Mouse (Mus musculus) yolk sac, embryonic 10.5 days (tissue): ENCODE measurements around the gene Myh7.
"Not testable (repeated sequence)": the region's sequence is repeated elsewhere in the genome, so short reads cannot be mapped to it uniquely, and the experiment has no call there.

Experiments used
- DNase-seq: peaks from one replicate; pipeline ENCODE4 v3.0.0-alpha.2; 2017; ENCODE audit warnings: low spot score

The Myh7 gene

DNA sequence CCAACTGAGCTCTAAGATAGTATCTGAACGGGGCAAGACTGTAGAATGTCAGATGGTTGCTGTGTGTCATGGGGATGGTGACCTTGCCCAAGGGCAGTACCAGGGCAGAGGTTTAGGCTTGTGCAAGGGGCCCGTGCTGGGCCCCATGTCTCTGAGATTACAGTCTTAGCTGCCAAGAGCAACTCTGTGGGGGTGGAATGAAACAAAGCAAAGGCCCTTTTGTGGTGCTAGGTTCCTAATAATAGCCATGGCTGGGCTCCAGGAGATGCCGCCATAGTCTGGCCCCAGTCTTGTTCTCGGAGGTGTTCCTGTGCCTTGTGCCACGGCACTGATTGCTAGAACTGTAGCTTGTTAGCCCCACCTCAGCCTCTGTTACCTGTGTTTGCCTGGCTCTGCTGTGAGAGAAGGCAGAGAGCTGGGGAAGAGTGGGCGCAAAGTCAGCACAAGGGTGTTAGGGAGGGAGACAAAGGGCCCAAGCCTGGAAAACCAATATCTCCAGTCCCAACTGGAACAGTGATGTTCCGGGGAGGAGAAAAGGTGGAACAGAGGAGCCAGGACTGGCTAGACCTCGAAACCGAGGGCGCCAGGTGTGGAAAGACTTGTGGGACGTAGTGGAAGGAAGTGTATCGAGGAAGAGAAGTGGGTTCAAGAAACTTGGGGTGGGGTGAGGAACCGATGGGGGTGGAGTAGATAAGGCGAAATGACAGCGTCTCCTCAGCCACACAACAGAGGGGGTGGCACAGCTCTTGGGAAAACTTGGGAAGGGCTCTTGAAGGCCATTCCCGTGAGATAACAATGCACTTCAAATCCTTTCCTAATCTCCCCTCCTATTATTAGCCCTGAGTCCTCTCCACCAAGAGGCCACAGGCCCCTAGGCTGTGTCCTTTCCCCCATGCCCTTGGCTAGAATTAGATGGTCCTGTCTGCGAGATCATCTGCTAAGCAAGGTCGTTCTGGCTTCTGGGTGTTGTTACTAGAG is 9.7 kb upstream of the Myh7 start:
- no peak for DNase-seq

DNA sequence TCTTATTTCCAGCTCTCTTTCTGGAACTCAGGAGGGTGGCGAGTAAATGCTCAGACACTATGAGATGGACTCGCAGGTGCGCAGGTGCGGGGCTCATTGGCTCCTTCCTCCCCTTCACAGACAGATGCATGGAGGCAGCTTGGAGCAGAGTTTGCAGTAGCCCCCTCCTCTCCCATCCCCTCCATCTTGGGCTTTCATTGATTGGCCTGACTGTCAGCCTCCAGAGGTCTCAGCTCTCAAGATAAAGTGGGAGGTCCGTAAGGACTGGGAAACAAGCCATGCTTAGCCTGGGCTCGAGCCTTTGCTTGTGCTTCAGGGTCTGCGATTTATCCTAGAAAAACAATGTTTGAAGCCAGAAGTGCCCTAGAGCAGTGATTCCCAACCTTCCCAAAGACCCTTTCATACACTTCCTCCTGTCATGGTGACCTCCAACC is 8.3 kb upstream of the Myh7 start:
- no peak for DNase-seq

DNA sequence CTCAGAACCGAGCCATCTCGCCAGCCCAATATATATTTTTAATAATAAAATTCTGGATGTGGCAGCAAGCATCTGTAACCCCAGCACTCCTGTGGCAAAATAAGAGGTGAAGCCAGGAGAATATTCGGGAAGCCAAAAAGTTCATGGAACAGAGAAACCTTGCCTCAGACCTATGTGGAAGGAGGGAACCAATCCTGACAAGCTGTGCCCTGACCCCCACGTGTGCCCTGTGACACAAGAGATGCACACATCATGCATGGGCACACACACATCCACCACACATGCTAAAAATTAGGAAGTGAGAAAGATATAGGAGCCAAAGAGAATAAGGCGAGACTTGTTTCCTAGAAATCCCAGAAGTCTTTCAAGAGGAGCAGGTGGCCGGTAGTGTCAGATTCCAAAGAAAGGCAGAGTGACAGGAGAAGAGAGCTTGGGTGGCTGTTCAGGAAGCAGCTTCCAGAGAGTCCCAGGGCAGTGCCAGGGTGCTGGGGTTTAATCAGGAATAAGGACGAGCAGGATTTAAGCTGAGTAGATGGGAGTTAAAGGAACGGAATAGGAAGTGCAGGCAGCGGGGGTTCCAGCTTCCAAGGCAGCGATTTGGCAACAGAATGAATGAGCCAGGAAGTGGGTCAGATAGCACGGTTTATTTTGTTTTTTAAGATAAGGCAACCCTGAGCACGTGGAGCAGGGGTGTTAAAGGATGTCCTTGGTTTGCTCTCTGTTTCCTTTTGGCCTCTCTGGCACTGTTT is 7.7 kb upstream of the Myh7 start:
- DNase-seq: no peak

DNA sequence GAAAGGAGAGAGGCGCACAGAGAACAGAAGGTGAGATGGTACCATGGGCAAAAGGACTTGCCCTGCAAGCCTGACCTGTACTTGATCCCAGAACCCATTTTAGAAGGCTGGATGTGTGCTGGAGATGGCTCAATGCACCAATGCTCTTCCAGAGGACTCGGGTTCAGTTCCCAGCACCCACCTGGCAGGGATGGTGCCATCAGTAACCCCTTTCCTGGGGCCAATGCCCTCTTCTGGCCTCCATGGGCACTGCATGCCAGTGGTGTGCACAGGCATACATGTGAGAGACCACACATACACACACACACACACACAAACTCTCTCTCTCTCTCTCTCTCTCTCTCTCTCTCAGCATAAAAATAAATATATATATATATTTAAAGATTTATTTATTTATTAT is 7.0 kb upstream of the Myh7 start:
- DNase-seq: no peak

DNA sequence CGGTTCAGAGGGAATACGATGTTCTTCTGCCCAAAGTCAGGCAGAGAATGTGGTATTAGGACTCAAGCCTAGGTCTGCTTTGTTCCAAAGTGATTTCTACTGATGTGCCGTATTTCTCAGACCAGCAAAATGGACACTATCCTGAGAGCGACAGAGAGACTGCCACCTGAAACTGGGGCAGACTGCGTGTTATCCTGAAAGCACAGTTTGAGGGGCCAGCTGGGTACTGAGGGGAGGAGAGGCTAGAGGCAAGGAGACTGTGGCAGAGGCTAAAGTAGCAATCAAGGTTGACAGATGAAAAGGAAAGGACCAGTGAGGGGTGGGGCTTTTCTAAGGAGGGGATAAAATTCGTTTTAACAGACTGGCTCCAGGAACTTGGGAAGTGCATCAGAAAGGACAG is 6.4 kb upstream of the Myh7 start:
- DNase-seq: no peak

DNA sequence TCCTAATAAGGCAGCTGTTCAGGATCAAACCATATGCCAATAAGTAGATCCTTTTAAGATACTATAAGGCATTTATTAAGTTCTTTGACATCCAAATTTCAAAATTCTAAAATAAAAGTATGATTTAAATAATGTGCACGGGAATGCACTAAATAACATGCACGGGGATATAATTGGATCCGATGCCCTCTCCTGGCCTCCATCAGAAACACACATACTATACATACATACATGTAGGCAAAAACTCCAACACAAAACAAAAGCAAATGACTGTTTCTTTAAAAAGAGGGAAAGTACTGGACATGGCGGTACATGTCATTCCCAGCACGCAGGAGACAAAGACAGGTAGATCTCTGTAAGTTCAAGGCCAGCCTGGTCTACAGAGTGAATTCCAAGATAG is 5.4 kb upstream of the Myh7 start:
- DNase-seq: not testable (repeated sequence)

DNA sequence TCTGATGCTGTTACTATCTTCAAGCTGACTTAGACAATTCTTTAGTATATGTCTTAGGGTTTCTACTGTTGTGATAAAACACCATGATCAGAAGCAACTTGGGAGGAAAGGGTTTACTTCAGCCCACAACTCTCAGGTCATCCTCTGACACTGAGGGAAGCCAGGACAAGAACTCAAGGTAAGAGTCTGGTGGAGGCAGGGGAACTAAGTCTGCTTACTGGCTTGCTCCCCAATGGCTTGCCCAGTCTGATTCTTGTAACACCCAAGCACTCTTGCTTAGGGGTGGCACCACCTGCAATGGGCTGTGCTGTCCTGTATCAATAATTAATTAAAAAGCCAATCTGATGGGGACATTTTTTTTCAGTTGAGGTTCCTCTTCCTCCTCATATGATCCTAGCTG is 4.3 kb upstream of the Myh7 start:
- no peak for DNase-seq

DNA sequence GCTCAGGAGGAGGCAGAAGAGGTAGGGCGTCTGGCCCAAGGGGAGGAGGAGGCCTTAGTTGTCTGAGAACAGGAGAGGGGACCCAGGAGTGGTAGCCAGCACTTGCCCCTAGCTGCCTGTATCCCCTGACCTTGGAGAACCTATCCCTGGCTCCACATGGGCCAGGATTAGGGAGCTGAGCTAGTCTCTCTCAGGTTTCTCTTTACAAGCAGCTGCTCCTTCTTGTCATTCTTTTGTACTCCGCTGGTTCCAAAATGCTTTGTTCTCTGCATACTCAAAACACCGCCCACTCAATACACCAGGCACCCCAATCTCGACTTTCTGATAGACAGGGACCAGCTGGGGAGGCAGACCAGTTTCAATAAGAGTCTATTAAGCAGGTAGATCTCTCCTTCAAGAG is 2.9 kb upstream of the Myh7 start:
- DNase-seq: no peak

DNA sequence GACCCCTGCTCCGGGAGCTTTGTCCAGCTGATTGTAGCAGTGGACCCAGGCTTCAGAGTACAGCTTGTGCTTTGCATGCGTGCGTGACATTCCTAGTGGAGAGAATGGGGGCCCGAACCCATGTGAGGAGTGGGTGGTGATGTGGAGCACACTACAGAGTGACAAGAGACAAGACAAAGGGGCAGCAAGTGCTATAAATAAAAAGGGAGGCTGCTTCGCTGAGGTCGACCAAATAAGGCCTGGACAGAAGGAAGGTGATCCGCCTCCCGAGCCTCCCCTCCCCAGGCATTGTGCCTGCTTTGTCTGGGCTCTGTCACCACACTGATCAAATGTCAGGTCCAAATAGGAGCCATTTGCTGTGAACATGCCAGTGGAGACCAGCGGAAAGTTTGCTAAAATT is 2.4 kb upstream of the Myh7 start:
- DNase-seq: no peak

DNA sequence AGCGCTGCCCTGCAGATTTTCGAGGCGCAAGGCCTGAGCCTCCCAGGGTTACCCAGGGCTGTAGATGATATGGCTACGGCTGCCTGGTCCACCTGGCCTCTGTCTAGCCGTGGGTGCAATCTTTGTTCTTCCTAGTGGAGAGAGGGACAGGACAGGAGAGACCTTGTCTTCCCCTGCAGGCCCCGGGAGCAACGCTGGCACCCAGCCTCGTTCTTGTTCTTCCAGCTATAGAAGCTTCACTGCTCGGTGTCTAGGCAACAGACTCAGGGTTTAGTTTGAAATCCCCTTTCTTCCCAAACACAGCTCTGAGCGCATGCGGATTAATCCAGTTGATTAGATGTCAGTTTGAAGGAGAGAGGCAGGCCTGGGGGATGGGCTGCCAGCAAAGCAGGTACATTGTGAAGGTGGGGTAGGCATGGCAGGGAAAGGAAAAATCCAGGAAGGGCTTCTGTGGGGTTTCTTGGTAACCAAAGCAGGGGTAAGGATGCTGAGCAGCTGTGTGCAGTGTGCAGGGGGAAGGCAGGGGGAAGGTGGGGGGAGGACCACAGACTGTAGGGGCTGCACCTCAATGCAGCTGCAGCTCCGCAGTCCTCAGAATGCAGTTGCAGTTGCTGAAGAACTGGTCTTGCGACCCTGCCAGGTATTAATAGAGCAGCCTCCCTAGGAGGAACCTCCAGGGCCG is 1.2 kb upstream of the Myh7 start:
- DNase-seq: no peak

DNA sequence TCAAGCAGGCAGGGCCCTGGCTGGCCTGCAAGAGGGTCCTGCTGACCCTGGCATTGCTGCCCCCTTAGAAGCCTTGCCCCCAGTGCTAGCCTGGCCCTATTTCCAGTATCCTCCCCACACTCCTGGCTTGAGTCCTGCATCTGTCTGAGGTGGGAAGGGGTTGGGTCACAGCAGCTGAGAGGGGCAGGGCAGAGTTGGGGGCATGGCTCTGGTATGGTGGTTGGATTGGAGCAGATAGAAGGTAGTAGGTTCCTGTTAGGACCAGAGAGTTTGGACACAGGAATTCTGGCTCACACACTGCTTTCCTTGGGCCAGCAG is 402 bp upstream of the Myh7 start:
- DNase-seq: no peak

DNA sequence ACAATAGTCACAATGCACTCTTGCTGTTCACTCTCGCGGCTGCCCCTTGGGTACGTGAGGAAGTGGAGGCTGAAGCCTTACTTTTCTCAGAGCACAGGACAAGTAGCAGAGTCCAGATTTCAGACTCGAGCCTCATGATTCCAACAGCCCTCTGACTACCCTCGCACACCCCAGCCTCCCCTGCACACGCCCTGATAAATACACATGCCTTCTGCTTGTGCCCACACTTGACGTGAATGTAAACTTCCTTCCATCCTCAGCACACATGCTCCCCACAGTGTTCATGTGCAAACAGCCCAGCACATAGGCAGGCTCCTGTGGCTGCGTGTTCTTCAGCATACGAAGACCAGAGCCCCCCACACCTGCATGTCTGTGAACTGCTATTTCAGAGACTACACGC is 790 bp downstream of the Myh7 start:
- no peak for DNase-seq

DNA sequence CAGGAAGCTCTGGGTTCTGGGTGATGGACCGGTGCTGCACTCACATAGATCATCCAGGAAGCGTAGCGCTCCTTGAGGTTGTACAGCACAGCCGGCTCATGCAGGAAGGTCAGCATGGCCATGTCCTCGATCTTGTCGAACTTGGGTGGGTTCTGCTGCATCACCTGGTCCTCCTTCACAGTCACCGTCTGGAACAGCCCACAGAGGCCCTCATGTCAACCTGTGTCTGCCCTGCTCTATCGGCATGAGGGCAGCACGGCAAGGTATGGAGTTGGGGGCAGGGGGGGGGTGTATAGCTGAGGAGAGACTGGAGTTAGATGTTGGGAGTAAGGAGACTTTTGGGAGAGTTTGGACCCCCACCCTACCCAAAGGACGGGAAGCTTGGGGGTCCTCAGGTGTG is 2.2 kb downstream of the Myh7 start:
- no peak for DNase-seq

DNA sequence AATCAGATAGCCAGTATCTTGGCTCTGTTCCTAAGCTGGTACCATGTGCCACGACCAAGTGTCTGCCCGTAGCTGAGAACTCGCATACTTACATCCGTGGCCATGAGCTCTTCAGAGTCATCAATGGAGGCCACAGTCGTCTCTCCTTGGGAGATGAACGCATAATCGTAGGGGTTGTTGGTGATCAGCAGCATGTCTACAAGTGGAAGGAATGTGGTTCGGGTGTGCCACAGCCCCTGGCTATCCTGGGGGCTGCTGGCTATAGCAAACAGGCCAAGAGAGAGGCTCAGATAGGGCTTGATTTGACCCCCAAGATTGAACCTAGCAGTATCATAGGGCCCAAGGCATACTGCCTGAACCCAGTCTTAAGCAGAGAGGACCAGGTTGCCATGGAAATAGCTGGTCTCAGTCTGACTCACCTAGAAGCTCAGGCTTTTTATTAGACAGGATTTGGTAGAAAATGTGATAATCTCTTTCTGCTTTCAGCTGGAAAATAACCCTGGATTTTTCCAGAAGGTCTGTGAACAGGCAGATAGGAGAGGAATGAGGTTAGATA is 4.5 kb downstream of the Myh7 start:
- DNase-seq: no peak

DNA sequence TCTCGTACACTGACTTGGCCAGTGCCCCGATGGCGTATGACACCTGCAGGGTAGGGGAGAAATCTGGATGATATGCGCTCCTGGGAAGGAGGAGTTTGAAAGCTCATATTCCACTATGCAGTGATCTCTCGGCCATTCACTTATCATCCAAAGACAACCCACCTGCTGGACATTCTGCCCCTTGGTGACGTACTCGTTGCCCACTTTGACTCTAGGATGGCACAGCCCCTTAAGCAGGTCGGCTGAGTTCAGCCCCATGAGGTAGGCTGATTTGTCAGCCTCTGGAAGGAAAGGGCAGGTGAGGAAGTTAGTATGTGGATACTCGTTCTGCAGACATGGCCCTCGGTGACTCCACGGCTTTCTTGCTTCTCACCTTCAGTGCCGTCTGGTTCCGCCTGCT is 5.5 kb downstream of the Myh7 start:
- DNase-seq: no peak

DNA sequence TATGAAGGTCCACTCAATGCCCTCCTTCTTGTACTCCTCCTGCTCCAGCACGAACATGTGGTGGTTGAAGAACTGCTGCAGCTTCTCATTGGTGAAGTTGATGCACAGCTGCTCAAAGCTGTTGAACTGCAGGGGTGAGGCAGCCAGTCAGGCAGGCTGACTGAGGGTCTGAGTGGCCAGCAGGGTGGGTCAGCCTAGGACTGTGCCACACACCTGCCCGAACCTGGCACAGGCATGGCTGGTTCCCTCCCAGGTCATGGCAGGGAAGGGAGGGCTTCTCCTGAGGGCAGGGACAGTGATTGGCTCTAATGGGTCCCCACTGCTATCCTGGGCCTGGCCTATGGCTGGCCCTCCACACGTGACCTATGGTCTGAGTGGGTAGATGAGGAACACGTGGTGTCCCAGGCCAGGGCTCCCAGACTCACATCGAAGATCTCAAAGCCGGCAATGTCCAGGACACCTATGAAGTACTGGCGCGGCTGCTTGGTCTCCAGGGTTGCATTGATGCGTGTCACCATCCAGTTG is 6.0 kb downstream of the Myh7 start:
- DNase-seq: not testable (repeated sequence)

DNA sequence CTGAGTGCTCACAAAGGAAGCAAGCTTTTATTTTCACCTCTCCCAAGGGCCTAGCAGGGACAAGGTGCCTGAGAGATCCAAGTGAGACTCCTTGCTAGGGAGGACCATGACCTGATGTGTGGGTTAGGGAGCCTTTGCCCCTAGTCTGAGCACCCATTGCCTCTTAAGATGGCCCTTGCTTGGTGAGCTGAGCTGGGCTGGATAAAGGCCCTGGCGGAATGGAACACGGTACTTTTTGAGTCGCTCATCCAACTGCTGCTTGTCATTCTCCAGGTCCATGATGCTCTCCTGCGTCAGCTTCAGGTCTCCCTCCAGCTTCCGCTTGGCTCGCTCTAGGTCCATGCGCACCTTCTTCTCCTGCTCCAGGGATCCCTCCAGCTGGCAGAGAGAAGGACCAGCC is 12.5 kb downstream of the Myh7 start:
- DNase-seq: no peak

DNA sequence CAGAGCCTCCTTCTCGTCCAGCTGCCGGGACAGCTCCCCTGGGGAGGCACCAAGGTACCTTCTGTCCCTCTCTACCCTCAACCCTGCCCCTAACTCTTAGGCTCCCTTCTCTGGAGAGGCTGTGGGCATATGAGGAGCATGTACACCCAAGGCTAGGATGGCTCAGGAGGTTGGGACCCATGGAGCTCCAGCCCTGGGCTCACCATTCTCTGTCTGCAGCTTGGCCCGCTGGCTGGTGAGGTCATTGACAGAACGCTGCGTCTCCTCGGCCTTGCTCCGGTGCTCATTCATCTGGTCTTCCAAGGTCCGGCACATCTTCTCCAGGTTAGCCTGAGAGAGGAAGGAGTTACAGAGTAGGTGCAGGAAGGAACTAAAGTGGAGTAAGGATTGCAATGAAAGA is 15.8 kb downstream of the Myh7 start:
- no peak for DNase-seq

DNA sequence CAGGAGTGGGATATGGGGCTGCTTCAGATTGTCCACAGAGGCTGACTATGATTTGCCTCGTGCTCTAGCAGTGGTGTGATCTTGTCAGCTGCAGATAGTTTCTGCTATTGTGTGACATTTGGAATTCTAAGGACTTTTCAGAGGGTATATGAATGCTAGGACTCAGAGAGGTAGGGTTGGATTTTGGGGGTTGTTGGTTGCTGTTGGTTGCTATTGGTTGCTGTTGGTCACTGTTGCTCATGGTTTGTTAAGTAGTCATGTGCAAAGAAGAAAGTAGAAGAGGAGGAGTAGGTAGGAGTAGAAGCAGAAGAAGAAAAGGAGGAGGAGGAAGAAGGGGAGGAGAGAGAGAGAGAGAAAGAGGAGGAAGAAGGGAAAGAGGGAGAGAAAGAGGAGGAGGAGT is 17.8 kb downstream of the Myh7 start, which contains the start of gene Gm17428:
TSS of gene Gm17428 (plus strand) at position 301 of the 400 bp plus-strand sequence.
- no peak for DNase-seq

DNA sequence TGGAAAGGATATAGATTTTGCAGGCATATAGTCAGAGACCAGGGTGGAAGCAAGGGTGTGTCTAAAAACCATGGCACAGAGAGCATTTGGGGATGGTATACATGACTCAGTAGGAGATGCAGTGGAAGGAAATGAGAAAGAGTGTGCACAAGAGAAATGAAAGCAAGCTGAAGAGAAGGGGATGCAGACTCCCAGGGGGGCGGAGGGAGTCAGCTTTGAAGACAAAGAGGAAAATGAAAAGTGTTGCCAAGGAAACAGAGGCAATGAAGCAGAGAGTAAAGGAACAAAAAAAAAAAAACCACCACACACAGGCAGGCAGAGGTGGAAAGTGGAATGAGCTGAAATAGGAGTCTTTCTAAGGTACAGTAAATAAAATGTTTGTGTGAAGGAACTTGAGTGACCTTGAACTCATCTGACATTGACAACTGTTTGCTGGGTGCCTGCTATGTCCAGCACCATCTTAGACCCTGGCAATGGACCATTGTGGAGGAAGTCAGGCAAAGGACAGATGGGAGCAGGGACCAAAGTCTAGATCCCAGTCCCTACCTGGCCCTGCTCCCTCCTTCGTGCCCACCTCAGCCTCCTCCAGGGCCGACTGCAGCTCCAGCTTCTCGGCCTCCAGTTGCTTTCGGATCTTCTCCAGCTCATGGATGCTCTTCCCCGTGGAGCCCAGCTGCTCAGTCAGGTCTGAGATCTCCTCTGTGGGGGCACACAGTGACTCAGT is 20.2 kb downstream of the Myh7 start:
- no peak for DNase-seq

DNA sequence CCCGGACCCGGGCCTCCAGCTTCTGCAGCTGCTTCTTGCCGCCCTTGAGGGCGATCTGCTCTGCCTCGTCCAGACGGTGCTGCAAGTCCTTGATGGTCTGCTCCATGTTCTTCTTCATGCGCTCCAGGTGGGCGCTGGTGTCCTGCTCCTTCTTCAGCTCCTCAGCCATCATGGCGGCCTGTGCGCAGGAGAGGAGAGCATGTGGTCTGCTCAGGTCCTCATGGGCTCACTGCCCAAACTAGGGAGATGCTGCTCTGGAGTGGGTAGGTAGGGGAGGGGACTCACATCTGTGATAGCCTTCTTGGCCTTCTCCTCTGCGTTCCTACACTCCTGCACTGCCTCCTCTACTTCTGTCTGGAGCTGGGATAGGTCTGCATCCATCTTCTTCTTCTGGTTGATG is 21.6 kb downstream of the Myh7 start:
- not testable (repeated sequence) for DNase-seq

DNA sequence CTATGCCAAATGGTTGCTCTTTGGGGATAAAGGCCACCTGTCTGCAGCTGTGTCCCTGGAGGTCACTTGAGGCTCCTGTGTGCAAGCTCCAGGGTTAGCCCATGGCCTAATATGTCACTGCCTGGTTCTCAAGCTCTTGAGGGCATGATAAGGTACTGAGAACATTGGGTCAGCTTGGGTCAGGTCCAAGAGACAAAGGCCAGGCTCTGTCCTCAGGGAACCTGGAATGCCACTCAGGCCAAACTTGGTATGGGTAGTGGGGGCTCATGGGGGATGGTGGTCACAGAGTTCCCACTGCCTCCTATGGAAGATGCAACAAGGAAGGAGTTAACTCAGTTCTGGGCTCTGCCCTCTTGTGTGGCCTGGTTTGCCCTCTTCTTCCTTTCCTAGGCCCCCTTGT is 26.1 kb downstream of the Myh7 start:
- DNase-seq: no peak
